Mouse (Mus musculus): ENCODE results near the gene Ptdss2. TPM values are rescaled to one million over a fixed set of nuclear protein-coding genes. Genes with fewer than 3 reads are reported as not detected.

The Ptdss2 gene
- polyA plus RNA-seq, 1 experiment from 2014 or later = 67.3 TPM

DNA sequence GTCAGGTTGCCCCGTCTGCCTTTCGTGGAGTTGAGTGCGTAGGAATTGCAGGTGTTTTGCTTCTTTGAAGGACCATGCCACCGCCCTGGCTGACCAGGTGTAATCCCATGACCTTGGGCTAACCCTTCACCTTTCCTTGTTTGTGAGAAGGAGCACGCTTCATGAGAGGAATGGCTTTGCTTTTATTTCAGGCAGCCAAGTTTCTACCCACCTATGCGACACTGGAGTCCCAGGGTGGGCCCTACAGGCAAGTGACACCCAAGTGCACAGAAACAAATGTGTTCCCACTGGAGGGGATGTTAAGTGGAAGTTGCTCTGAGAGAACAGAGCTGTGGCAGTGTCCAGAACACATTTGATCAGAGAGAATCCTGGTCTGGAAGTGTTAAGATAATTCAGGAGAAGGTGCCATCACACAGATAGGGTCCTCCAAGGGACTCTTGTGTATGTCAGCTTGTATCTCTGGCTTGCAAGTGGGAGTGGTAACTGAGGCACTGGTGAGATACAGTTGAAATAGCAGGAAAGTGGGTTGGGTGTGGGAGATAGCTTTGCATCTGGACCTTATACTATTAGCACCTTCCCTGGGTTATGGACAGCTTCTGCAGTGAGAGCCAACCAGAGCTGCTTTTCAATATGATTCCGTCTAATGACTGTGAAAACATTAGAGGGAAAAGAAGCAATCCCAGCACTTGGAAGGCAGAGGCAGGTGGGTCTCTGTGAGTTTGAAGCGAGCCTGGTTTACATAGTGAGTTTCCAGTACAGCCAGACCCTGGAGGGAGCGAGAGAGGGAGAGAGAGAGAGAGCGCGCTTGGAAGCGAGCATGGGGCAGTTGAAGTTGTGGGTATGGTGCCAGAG lies 9.9 kb downstream of the Ptdss2 start:
- Histone ChIP-seq H3K9me3 (ENCODE audit: control insufficient read depth, low read depth, low read length) (no peaks in the 10 kb centered on the region), H3K4me3 (ENCODE audit: low read depth, low read length) (peak overlapping the region; percentile 94), H3K4me2 (replicated peaks; ENCODE audit: low read depth, low read length) (peak overlapping the region; percentile 62), H3K27me3 (ENCODE audit: control insufficient read depth, insufficient read depth, low read length) (no peaks in the 10 kb centered on the region), H3K9ac (replicated peaks; ENCODE audit: low read depth, low read length) (peak overlapping the region; percentile 92), H3K4me1 (ENCODE audit: control insufficient read depth, insufficient read depth, low read length) (peaks cover 6% of the 10 kb centered on the region; the same call in 1 of the 2 replicates), H3K36me3 (ENCODE audit: control insufficient read depth, insufficient read depth, low read length) (peaks cover 17% of the 10 kb centered on the region), H3K27ac (ENCODE audit: low read length) (no peak overlapping the region)
- ATAC-seq (ENCODE audit: insufficient number of reproducible peaks, insufficient read depth, low FRiP score, low read depth) = peak; percentile 35; the same call in 1 of the 2 replicates
- WGBS = 55% methylated on average over 12 of the region's 12 CpGs

DNA sequence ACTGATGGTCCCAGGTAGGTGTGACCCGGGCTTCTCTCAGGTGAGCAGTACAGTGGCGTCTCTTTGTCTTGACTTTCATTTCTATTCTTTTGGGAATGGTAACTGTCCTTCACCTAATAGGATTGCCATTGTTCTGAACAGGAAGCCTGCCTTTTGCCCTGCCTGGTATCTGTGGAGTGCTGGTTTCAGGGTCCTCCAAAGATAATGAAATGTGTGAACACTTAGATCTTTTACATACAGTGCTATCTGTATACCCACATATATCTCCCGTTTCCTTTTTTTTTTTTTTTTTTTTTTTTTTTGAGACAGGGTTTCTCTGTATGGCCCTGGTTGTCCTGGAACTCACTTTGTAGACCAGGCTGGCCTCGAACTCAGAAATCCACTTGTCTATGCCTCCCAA lies 19.1 kb downstream of the Ptdss2 start:
- no peak overlapping the region for H3K27ac ChIP-seq (ENCODE audit: low read length)
- no peak overlapping the region for H3K9ac ChIP-seq (replicated peaks; ENCODE audit: low read depth, low read length)
- no peaks in the 10 kb centered on the region for H3K27me3 ChIP-seq (ENCODE audit: control insufficient read depth, insufficient read depth, low read length)
- WGBS = 86% methylated on average over 4 of the region's 4 CpGs
- H3K36me3 ChIP-seq (ENCODE audit: control insufficient read depth, insufficient read depth, low read length) = peaks cover 26% of the 10 kb centered on the region
- no peaks in the 10 kb centered on the region for H3K9me3 ChIP-seq (ENCODE audit: control insufficient read depth, low read depth, low read length)
- no peak for ATAC-seq (ENCODE audit: insufficient number of reproducible peaks, insufficient read depth, low FRiP score, low read depth)
- H3K4me3 ChIP-seq (ENCODE audit: low read depth, low read length) = no peak overlapping the region
- no peak overlapping the region for H3K4me2 ChIP-seq (replicated peaks; ENCODE audit: low read depth, low read length)
- no peaks in the 10 kb centered on the region for H3K4me1 ChIP-seq (ENCODE audit: control insufficient read depth, insufficient read depth, low read length)

DNA sequence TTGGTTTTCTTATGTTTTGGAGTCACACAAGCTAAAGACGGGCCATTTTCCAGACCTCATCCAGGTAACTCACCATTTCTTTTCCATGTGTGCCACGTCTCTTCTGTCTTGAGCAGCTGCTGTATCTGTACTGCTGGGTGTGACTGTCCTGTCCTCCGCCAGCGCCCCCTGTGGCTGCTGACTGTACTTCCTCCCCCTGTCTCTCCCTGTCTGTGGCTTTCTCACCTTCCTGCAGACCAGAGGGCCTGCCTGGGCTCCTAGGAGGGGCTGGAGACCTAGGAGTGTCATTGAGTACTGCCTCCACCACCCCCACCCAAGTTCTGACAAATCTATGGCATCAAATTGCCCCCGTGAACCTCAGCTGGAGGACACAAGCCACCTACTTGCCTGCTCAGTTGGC lies 20.9 kb downstream of the Ptdss2 start:
- H3K36me3 ChIP-seq (ENCODE audit: control insufficient read depth, insufficient read depth, low read length) = peaks cover 20% of the 10 kb centered on the region; the same call in 1 of the 2 replicates
- WGBS = 44% methylated on average over 5 of the region's 5 CpGs
- H3K27ac ChIP-seq (ENCODE audit: low read length) = no peak overlapping the region

DNA sequence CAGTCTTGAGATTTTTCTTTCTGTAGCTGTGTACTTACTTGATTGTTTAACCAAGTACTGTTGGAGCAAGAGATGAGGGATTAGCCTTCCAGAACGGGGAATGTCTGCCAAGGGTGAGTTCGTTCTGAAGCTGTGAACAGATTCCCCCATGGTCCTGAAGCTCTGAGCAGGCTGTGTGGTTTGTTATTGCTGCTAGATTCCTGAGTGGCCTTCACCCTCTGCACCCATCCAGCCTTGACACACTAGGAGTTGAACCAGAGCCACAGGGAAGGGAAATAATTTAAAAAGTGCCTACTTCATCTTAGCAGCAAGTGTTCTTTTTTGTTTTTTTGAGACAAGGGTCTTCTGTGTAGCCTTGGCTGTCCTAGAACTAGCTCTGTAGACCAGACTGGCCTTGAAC lies 21.7 kb downstream of the Ptdss2 start:
- H3K9ac ChIP-seq (replicated peaks; ENCODE audit: low read depth, low read length) = no peak overlapping the region
- H3K4me1 ChIP-seq (ENCODE audit: control insufficient read depth, insufficient read depth, low read length) = no peaks in the 10 kb centered on the region
- H3K36me3 ChIP-seq (ENCODE audit: control insufficient read depth, insufficient read depth, low read length) = peaks cover 14% of the 10 kb centered on the region; the same call in 1 of the 2 replicates
- H3K9me3 ChIP-seq (ENCODE audit: control insufficient read depth, low read depth, low read length) = no peaks in the 10 kb centered on the region
- H3K27ac ChIP-seq (ENCODE audit: low read length) = no peak overlapping the region
- no peak overlapping the region for H3K4me2 ChIP-seq (replicated peaks; ENCODE audit: low read depth, low read length)
- no peak for ATAC-seq (ENCODE audit: insufficient number of reproducible peaks, insufficient read depth, low FRiP score, low read depth)
- H3K27me3 ChIP-seq (ENCODE audit: control insufficient read depth, insufficient read depth, low read length) = no peaks in the 10 kb centered on the region
- 66% methylated on average over 2 of the region's 2 CpGs for WGBS
- H3K4me3 ChIP-seq (ENCODE audit: low read depth, low read length) = no peak overlapping the region

More for the DNA sequence above, 20.9 kb downstream of the Ptdss2 start:
- Histone ChIP-seq H3K4me1 (ENCODE audit: control insufficient read depth, insufficient read depth, low read length) (no peaks in the 10 kb centered on the region), H3K27me3 (ENCODE audit: control insufficient read depth, insufficient read depth, low read length) (no peaks in the 10 kb centered on the region), H3K4me3 (ENCODE audit: low read depth, low read length) (no peak overlapping the region), H3K9me3 (ENCODE audit: control insufficient read depth, low read depth, low read length) (no peaks in the 10 kb centered on the region), H3K4me2 (replicated peaks; ENCODE audit: low read depth, low read length) (no peak overlapping the region), H3K9ac (replicated peaks; ENCODE audit: low read depth, low read length) (no peak overlapping the region)
- no peak for ATAC-seq (ENCODE audit: insufficient number of reproducible peaks, insufficient read depth, low FRiP score, low read depth)

DNA sequence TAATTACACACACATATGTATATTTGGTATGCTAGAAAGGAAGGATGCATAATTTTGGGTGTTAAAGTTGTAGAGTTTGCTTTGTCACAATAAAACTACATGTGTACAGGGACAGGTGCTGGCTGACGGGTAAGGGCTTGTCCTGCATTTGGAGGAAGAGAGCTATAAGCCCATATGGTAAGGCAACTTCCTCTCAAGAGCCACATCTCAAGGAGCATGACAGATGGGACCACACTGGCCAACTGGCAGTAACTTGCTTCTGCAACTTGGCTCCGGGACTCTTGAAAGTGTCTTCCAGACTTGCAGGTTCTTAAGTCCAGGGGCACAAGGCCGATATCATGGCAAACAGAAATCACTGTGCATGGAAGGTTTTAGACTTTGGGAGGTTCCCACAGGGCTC lies 22.5 kb downstream of the Ptdss2 start:
- no peak for ATAC-seq (ENCODE audit: insufficient number of reproducible peaks, insufficient read depth, low FRiP score, low read depth)
- H3K4me1 ChIP-seq (ENCODE audit: control insufficient read depth, insufficient read depth, low read length) = no peaks in the 10 kb centered on the region
- no peak overlapping the region for H3K4me2 ChIP-seq (replicated peaks; ENCODE audit: low read depth, low read length)
- no peak overlapping the region for H3K4me3 ChIP-seq (ENCODE audit: low read depth, low read length)
- H3K27ac ChIP-seq (ENCODE audit: low read length) = no peak overlapping the region
- H3K36me3 ChIP-seq (ENCODE audit: control insufficient read depth, insufficient read depth, low read length) = peaks cover 14% of the 10 kb centered on the region; the same call in 1 of the 2 replicates
- H3K27me3 ChIP-seq (ENCODE audit: control insufficient read depth, insufficient read depth, low read length) = no peaks in the 10 kb centered on the region
- 91% methylated on average over 3 of the region's 3 CpGs for WGBS
- no peak overlapping the region for H3K9ac ChIP-seq (replicated peaks; ENCODE audit: low read depth, low read length)
- H3K9me3 ChIP-seq (ENCODE audit: control insufficient read depth, low read depth, low read length) = no peaks in the 10 kb centered on the region

DNA sequence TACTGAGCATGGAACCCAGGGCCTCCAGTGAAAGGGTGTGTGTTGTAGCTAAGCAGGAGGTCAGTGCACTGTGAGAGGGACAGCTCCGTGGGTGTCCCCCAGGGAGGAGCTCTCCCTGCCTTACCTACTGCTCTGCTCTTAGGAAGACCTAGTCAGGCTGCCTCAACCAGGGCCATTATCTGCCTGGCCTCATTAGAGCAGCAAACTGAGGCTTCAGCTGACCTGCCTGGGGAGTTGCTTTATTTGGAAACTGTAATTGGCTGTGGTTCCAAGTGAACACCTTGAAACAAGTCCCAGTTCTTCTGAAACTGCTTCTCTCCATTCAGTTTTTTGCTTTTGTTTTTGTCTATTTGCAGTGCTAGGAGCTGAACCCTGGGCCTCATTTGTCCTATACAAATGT lies 23.2 kb downstream of the Ptdss2 start:
- Histone ChIP-seq H3K4me3 (ENCODE audit: low read depth, low read length) (no peak overlapping the region), H3K9me3 (ENCODE audit: control insufficient read depth, low read depth, low read length) (no peaks in the 10 kb centered on the region), H3K4me1 (ENCODE audit: control insufficient read depth, insufficient read depth, low read length) (no peaks in the 10 kb centered on the region), H3K4me2 (replicated peaks; ENCODE audit: low read depth, low read length) (no peak overlapping the region), H3K27ac (ENCODE audit: low read length) (no peak overlapping the region), H3K36me3 (ENCODE audit: control insufficient read depth, insufficient read depth, low read length) (peaks cover 14% of the 10 kb centered on the region; the same call in 1 of the 2 replicates), H3K9ac (replicated peaks; ENCODE audit: low read depth, low read length) (no peak overlapping the region), H3K27me3 (ENCODE audit: control insufficient read depth, insufficient read depth, low read length) (no peaks in the 10 kb centered on the region)
- 79% methylated on average over 1 of the region's 1 CpGs for WGBS
- ATAC-seq (ENCODE audit: insufficient number of reproducible peaks, insufficient read depth, low FRiP score, low read depth) = no peak

DNA sequence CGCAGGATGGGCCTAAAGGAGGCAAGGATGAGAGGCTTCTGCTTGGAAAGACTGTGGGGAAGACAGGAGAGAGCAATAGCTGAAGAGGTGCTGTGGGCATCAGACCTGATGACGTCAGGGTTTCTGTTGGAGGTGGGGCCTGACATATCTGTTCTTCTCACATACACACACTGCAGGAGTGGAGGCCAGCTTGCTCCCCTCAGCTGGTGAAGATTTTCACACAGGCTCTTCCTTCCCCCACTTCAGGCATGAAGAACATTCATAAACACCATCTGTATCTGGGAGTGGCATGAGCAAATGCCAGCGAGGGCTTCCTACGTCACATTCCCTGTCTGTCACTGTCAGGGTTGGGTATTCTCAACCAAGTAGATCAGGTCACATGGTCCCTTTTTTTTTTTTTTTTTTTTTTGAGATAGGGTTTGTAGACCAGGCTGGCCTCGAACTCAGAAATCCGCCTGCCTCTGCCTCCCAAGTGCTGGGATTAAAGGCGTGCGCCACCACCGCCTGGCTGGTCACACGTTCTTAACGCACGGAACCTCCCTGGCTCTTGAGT lies 23.9 kb downstream of the Ptdss2 start:
- no peak overlapping the region for H3K9ac ChIP-seq (replicated peaks; ENCODE audit: low read depth, low read length)
- H3K27me3 ChIP-seq (ENCODE audit: control insufficient read depth, insufficient read depth, low read length) = no peaks in the 10 kb centered on the region
- H3K27ac ChIP-seq (ENCODE audit: low read length) = no peak overlapping the region
- H3K4me3 ChIP-seq (ENCODE audit: low read depth, low read length) = no peak overlapping the region
- peaks cover 14% of the 10 kb centered on the region; the same call in 1 of the 2 replicates for H3K36me3 ChIP-seq (ENCODE audit: control insufficient read depth, insufficient read depth, low read length)
- no peaks in the 10 kb centered on the region for H3K4me1 ChIP-seq (ENCODE audit: control insufficient read depth, insufficient read depth, low read length)
- 91% methylated on average over 12 of the region's 12 CpGs for WGBS
- no peak overlapping the region for H3K4me2 ChIP-seq (replicated peaks; ENCODE audit: low read depth, low read length)
- H3K9me3 ChIP-seq (ENCODE audit: control insufficient read depth, low read depth, low read length) = no peaks in the 10 kb centered on the region
- ATAC-seq (ENCODE audit: insufficient number of reproducible peaks, insufficient read depth, low FRiP score, low read depth) = no peak

DNA sequence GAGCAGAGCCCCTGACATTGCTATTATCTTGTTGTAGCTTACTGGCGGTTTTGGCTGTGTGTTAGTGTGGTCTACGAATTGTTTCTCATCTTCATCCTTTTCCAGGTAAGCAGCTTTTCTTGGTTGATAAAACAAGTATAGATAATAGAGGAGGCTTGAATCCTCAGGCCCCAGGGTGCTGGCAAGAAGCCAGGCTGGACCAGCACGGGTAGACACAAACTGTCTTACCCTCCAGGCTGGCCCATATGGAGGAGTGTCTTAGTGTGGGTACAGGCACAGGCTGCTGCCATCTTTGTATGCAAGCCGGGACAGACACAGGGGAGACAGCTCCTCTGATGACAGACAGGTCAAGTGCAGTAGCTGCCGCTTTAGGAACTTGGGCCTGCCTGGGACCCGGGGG lies 24.9 kb downstream of the Ptdss2 start:
- no peak overlapping the region for H3K27ac ChIP-seq (ENCODE audit: low read length)
- H3K9me3 ChIP-seq (ENCODE audit: control insufficient read depth, low read depth, low read length) = no peaks in the 10 kb centered on the region
- H3K4me1 ChIP-seq (ENCODE audit: control insufficient read depth, insufficient read depth, low read length) = no peaks in the 10 kb centered on the region
- no peak overlapping the region for H3K9ac ChIP-seq (replicated peaks; ENCODE audit: low read depth, low read length)
- no peak overlapping the region for H3K4me3 ChIP-seq (ENCODE audit: low read depth, low read length)
- peaks cover 23% of the 10 kb centered on the region for H3K36me3 ChIP-seq (ENCODE audit: control insufficient read depth, insufficient read depth, low read length)
- no peak for ATAC-seq (ENCODE audit: insufficient number of reproducible peaks, insufficient read depth, low FRiP score, low read depth)
- H3K27me3 ChIP-seq (ENCODE audit: control insufficient read depth, insufficient read depth, low read length) = no peaks in the 10 kb centered on the region
- H3K4me2 ChIP-seq (replicated peaks; ENCODE audit: low read depth, low read length) = no peak overlapping the region
- WGBS = 81% methylated on average over 6 of the region's 6 CpGs

All from stomach, embryonic 14.5 days (tissue).